Mouse (Mus musculus) NIH3T3 (cell line): ENCODE data around the gene Psmb4.
"Not testable (repeated sequence)": the region's sequence is repeated elsewhere in the genome, so short reads cannot be mapped to it uniquely, and the experiment has no call there.

ENCODE experiments used
- DNase-seq: peaks from one replicate; pipeline ENCODE4 v3.0.0-alpha.2; 2012; ENCODE audit warnings: low read depth

Psmb4 gene

DNA sequence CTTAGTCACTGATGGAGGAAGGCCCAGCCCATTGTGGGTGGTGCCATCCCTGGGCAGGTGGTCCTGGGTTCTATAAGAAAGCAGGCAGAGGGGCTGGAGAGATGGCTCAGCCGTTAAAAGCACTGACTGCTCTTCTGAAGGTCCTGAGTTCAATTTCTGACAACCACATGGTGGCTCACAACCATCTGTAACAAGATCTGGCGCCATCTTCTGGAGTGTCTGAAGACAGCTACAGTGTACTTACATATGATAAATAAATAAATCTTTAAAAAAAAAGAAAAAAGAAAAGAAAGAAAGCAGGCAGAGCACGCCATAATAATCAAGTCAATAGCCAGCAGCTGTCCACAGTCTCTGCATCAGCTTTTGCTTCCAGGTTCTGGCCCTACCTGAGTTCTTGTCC is 18.0 kb upstream of the Psmb4 start:
- DNase-seq: not testable (repeated sequence)

DNA sequence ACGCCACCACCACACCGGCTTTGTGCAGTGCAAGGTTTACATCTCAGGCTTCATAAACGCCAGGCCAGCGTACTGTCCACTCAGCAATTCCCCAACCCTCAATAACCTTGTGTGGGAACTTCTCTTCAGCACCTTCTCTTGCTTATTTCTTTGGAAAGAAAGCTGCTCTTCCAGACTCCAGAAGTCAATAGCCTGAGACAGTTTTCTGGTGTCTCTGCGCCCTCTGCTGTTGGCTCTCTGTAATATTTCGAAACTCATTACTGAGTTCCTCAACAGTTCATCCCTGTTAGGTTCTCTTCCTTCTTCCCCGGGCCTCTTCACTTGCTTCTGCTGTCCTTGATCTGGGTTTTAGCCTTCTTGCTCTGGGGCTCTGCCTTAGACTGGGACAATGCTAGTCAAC is 16.0 kb upstream of the Psmb4 start:
- DNase-seq: peak; percentile 84

DNA sequence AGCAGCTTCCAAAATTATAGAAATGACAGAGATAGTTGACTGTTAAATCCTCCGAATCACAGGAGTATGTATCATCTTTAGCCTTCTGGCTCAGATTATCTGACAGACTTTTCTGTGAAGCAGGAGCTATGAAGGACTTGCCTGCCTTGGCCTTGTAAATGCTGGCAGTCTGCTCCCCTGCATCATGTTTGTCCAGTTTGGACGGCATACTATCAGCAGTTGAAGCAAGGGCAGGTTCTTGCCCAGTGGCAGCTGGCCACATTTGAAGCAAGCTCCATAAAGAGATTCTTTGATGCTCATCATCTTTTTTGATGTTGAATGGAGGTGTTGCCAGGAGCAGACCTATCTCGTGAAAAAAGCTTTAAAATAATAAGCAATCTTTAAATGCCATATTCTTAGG is 7.3 kb upstream of the Psmb4 start:
- no peak for DNase-seq

DNA sequence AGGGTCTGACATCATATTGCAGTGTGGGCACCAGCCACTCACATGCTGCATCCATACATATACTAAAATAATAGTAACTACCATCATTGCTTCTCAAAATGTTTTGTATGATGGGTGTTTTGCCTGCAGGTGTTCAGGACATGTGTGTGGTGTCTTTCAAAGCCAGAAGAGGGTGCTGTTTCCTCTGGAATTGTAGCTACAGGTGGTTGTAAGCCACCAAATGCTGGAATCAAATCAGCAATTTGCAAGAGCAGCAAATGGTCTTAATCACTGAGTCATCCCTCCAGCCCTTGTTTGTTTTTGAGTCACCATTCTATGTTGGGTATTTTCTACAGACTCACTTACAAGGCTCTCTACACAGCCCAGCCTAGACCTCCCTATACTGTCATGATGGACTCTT is 1.8 kb upstream of the Psmb4 start:
- peak; percentile 90 for DNase-seq

DNA sequence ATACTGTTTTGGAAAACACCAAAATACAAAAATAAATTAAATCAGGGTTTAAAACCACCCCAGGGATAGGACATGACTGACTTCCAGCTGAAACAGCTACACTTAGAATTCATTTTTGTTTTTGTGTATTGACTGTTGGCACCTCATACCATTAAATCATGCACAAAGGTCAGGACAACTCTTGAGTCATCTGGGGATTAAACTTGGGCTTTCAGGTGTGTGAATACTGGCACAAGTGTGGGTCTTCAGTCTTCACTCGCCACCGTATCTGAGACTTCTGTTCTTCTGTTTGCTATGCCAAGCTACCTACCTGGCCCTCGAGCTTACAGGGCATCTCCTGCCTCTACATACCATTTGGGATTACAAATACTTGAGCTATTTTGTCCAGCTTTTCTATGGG is 4.2 kb downstream of the Psmb4 start:
- DNase-seq: no peak

DNA sequence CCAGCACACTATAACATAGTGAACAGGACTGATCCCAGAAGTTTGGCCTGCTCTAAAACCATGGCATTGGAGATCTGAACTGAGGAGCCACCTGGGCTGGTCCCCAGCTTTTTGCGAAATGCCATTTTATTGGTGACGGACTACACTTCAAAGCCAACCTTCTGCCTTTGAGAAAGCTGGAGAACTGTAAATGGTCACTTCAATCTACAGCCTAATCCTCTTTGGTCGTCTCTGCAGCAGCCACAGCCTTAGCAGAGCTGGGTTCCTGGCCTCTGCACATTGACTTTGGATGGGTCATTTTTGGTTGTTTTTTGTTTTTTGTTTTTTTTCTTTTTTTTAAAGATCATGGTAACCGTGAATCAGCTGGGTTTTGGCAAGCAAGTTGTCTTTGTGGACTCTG is 4.9 kb downstream of the Psmb4 start:
- DNase-seq: no peak

DNA sequence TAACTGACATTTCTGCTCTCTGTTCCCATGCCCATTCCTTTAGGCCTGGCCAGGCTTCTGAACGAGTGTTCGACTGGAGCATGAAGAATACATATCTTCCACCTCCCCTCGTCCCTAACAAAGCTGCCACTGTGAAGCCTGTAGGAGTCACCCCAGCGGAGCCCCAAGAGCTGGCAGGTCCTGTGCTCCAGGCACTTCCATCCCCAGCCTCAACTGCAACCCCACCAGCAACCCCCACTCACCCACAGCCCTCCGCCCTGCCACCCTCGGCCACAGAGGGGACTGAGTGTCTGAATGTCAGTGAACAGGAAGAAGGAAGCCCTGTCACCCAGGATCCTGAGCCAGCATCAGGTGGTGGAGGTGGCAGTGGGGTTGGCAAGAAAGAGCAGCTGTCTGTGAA is 8.1 kb downstream of the Psmb4 start:
- no peak for DNase-seq

DNA sequence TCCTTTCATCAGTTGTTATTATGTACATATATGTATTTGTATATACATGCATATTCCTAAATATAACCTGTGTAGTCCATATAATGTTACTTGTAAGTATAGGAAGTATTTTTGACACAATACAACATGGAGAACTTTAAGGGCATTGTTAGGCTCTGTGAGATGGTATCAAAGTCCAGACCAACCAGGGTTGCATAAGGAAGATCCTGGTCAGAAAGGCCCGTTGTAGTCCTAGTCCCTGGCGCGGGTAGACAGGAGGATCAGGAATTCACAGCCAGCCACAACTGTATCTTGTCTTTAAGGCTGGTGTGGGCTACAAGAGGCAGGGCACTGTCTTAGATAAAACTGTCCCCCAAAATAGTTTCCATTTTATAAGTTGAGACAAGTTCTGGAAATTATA is 17.8 kb downstream of the Psmb4 start:
- no peak for DNase-seq

DNA sequence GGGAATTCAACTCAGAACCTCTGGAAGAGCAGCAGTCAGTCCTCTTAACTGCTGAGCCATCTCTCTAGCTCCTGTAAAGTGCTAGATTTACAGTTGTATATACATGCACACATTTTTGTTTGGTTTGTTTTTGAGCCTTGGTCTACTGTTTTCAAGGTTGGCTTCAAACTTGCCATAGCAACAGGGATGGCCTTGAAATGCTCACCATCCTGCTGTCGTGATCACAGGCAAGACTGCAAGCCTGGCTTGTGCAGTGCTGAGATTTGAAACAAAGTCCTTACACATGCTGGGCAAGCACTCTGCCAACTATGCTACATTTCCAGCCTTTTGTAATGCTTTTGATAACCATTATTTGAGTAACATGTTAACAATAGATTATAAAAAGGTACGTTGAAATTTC is 27.3 kb downstream of the Psmb4 start:
- DNase-seq: no peak

DNA sequence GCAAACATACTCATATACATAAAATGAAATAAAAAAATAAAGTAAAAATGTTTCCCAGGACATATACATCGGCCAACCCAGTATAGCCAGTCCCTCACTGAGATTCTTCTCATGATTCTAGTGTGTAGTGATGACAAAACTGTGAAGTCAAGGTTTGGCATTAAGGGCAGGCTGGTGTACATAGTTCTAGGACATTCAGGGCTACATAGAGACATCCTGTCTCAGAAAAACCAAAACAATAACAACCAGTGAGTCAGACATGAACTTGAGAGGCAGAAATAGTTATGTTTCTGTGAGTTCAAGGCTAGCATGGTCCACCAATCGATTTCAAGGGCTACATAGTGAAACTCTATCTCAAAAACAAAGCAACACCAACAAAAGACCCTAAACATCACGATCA is 34.5 kb downstream of the Psmb4 start:
- no peak for DNase-seq

DNA sequence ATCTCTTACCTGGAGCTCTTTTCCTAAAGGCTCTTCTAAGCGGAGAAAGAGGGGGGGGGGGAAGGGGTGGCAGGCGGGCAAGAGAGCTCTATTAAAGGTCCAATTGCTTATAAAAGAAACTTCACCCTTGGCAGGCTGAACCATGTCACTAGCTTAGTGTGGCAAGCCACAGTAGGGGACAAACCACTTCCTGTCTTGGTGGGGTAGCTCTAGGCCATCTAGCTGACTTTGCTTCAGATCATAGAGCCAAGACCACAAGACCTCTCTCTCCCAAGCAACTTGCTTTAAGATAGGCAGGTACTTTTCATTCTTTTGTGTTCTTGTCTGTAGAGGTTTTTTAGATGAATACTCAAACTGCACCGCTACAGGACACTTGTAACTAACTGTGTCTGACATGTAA is 35.0 kb downstream of the Psmb4 start:
- DNase-seq: no peak

DNA sequence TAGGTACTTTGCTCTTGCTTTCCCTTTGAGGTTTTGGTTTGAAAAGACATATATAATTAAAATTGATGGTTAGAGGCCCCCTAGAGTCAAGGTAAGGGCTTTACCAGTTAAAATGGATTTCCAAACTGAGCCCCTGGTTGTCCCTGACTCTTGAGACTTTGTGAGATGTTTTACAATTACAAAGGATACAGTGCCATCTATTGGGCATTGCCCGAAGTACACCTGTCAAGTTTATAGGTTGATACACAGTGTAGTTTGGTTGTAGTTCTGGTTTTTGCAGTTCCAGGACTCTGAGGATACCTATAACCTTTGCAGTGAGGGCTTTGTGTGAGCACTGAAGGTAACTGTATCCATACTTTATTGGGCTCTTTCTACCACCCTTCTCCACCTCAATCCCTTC is 37.4 kb downstream of the Psmb4 start:
- DNase-seq: peak; percentile 43

DNA sequence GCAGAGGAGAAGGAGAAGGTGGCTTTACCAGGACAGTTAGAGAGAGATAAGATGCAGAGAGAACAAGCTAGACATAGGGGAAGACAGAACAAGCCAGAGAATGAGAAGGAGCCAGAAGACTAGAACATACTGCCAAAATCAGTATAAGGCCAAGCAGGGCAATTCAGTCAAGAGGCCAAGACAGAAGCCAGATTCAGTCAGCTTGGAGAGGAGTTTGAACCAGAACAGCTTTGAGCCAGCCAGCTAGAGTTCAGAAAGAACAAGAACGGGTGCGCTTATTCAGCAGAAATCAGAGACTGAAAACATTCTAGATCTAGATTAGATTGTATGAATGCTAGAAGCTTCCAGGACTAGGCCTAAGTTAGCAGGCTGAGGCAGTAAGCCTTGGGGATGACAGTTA is 39.4 kb downstream of the Psmb4 start:
- DNase-seq: no peak

DNA sequence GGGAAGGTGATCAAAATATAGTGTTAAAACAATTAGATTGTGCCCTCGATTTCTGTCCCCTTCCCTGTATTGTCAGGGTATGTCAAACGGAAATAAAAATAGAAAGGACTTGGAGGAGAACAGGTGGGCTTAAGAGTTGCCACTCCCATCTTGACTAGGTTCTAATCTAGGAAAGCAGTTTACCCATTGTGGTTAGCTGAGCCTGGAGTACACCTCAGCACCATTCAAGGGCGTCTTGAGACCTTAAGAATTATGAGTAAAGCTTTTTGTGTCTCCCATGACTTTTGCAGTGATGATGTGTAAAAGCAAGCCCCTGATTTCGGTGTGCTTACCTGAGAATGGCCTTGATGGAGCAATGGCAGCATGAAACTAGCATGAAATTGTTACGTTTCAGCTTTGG is 47.7 kb downstream of the Psmb4 start:
- DNase-seq: no peak

DNA sequence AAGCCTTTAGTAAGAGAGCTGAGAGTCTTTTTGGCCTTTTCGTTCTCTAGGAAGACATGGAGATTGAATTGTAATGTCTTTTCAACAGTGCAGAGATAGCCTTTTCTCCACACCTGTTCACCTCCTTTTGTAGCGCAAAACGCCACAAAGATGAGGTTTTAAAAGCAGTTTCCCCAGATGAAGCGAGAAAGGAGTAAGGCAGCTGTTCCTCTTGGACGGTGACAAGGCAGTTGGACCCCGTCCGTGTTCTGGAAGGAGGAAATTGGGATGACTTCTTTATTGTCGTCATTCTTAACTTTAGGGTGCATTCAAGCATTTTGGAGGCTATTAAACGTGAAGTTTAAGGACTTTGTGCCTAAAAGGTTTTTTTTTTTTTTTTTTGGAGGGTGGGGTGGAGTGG is 48.1 kb downstream of the Psmb4 start:
- DNase-seq: no peak

DNA sequence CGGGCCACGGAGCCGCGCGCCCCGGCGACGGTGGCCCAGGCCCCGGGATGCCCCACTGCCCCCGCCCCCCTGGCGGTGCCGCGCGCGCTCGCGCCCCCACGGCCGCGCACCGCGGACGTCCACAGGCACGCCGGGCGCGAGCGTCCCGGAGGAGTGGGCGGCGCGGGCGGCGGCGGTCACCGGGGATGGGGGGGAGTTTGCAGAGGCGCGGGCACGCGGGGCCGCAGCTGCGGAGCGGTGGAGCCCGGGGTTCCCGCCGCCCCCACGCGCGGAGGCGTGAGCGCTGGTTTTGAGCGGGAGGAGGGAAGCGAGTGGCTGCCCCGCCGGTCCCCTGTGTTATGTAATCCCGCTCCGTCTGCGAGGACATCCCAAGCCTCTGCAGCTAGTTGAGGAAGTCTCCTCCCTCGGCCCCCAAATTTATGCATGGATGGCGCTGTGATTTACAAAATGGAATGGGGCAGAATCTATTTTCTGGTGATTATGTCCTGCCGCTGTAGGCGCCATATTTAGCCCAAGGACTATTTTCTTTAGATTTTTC is 48.7 kb downstream of the Psmb4 start:
- peak; percentile 88 for DNase-seq

DNA sequence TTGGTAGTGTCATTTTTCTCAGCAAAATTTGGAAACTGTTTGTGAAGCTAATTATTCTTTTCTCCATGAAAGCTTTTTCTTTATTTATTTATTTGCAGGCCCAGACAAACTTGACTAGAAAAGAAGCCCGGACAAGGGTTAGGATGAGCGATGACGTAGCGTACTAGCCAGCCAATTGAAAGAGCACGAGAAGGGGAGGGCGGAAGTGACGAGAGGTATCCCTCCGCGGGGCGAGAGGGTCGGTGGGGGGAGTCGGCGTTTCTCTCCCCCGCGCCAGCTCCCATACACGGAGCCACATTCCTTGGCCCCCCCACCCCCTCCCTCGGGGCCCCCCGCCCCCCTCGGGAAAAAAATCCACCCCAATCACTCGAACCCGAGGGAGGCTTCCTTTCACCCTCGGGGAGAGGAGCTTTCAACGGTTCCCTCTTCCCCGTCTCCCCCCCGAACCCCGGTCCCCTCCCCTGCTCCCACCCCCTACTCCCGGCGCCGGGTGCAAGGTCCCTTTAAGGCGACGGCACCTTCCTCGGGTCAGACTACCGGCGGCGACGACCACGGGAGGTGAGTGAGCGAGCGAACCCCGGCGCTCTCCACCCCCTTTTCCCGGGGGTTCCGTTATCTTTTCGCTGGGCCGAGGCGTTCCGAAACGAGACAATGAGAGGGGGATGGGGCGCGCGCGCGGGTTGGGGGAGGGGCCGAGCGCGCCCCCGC is 49.4 kb downstream of the Psmb4 start, which contains the start of gene Pogz:
Pogz (plus strand) TSS at position 385 of the 708 bp plus-strand sequence.
- peak; percentile 99 for DNase-seq

DNA sequence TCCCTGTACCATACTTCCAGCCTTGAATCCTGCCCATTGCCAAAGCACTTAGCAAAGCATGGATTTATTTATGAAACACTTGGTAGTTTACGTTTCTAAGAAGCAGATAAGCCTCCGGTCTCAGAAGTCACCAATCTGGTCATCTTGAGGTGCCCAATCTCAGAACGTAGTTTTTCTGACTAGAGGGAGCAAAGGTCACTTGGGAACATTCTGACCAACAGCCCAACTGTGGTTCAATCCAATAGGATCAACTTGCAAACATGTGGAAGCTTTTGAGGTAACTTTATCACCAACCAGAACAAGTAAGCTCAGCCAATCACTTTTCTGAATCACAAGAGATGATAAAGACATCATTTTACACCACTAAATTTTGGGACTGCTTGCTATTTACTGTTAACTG is 51.4 kb downstream of the Psmb4 start:
- no peak for DNase-seq
